Mouse (Mus musculus) 416B (cell line): ENCODE measurements around the gene Vcan.

Experiments
- DNase-seq: peaks from one replicate; pipeline ENCODE4 v3.0.0; 2011; ENCODE audit warnings: low read depth

The Vcan gene

GRCm38 (mm10) chr13:89726492-89726891, 15.8 kb downstream of the Vcan start:
- DNase-seq, result no peak

- peak; percentile 60 for DNase-seq
Observed at GRCm38 (mm10) chr13:89720497-89720896, 21.8 kb downstream of the Vcan start.

DNA sequence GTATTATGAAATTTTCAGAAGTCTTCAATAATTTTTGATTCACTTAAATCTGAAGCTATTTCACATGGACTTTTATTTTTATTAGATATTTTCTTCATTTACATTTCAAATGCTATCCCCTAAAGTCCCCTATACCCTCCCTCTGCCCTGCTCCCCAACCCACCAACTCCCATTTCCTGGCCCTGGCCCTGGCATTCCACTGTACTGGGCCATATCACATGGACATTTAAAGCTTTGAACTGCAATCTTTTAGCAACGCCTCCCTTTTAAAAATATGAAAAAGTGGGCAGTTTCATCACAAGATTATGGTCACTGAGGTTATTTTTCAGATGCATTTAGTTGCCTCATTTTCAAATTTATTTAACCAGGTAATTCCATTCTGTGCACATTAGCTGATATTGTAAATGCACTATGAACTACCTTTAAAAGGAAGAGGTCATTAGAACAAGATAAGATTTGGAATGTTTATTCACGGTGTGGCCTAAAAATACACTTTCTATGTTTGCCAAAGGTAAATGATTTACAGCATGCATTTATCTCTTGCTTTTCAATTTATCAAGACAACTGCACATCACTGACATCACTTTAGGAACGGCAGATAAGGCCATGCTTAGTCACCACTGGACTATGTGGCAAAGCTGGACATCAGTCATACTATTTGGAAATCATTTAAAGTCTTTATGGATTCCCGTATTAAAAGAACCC, 32.7 kb downstream of the Vcan start:
- DNase-seq, result no peak

DNA sequence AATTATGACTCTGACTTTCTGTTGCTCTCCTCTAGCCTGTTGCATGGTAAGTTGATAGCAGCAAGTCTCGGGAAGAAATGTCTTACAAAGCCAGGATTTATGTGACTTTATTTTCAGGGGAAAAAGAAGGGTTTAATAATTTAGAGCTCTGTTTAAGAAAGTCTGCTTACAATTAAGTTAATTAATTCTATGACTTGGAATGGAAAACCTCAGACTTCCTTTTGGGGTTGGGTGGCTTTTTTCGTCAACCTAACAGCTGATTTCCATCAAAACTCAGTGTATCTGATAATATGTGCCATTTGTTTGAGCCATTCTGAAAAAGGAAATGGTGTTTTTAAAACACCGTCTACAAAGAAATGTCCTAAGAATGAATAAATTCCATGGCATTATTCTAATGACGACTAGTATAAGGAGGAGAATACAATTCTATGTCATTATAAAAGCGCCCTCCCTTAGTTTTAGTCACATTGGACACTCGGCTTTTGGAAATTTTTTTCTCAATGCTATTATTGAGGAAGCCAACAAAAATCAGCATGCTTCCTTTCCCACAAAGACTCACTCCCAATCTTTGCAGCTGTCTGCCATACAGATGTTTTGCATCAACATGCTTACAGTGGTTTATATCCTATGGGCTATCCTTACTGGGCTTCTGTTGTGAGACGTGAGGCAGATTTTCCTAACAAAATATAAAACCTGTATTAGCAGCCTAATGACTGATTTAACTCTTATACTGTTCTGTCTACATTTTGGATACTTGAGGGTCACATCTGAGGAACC, 34.0 kb downstream of the Vcan start:
- DNase-seq, result no peak

GRCm38 (mm10) chr13:89702395-89702794, 39.9 kb downstream of the Vcan start:
- DNase-seq, result peak; percentile 24

DNA sequence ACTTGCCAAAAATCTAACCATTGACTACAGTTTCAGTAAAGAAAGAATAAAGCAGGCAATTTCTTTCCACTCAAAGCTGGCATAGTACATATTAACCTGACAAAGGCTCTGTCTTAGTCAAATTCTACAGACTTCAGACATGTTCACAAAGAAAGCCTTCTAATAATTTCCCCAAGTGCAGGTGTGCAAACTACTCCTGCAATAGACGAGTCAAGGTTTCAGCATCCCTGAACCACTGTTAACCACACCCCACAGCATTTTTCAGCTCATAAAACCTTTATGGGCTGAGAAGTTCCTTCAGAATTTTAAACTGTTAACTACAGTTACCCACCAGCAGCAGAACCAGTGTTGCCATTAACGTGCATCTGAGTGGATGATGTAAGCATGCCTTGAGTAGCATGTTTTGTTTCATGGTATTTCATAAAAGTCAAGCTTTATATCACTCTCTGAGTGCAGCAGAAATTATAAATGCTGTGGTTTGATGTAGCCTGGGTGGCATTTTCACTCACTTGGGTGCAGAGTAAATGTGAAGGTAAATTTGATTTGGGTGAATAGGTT, 42.2 kb downstream of the Vcan start:
- DNase-seq, result no peak

GRCm38 (mm10) chr13:89692597-89692996, 49.7 kb downstream of the Vcan start:
- no peak for DNase-seq

GRCm38 (mm10) chr13:89683490-89683889, 58.8 kb downstream of the Vcan start:
- no peak for DNase-seq

DNA sequence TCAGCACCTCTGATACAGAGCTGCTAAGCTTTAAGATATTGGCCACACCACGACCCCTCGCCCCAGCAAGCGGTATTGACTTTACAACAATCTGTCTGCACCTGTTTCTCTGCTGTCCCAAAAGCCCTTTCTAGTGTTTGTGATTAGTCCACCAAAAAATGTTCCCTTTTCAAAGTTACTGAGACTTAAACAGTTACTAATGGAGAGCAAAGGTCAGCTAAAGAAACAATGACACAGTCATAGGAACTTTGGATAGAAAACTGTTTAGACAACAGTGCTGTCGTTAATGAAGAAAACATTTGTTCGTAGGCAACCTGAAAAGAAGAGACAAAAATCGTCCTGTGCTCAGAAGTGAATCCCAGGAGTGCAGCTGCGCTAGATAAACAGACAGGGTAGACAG, 60.1 kb downstream of the Vcan start:
- DNase-seq, result no peak

- DNase-seq, result no peak
Observed at GRCm38 (mm10) chr13:89679756-89680155, 62.6 kb downstream of the Vcan start.

GRCm38 (mm10) chr13:89670505-89670904, 71.8 kb downstream of the Vcan start:
- no peak for DNase-seq

DNA sequence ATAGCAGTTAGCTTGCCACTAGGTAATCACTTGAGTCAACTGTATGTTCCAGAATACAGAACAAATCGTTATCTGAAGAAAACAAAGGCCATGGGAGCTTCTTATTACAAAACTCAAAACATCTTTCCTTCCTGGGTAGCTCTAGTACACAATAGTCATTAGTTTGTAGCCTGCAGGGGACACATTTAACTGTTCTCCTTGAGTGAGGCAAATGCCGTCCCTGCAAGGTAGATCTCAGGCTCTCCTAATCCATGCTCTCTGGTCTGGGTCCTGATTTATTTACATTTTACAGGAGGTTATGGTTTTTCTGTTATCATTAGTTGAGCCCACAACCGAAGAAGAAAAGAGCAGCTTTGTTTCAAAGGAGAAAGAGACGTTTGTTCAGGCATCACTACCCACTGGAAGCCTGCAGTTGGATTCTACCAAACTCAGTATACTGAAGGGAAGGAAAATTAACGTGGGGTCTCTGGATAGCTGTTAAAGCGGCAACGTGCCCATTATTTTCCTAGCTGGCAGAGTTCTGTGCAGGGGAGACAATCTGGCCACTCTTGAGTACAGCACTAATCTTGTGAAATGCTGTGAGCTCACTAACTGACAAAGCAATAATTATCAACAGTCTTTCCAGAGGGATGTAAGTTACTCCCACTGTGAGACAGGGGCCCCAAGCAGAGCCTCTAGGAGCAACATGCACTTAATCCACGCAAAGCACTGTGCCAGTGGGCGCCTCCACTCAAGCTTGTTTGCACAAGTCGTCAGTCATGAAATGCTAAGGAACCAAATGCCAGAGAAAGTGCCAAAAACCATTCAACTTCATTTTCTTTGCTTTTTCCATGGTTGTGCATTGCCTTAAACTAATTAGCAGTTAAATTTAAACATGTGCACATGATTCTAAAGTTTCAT, 73.1 kb downstream of the Vcan start:
- no peak for DNase-seq

DNA sequence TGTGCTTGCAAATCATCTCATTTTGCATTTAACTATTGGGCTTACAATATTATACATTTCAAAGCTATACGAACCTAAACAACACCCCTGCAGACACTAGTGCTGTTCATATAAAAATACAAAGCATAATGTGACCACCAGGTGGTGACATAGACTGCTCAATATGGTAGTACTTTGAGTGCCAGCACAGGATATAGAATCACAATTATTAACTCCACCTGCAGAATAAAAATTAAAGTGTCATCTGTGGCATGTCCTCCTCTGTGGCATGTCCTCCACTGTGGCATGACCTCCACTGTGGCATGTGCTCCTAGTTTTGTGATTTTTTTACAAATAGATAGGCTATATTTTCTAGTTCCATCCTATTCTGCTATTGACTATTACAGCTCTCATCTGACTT, 74.2 kb downstream of the Vcan start:
- peak; percentile 66 for DNase-seq

DNA sequence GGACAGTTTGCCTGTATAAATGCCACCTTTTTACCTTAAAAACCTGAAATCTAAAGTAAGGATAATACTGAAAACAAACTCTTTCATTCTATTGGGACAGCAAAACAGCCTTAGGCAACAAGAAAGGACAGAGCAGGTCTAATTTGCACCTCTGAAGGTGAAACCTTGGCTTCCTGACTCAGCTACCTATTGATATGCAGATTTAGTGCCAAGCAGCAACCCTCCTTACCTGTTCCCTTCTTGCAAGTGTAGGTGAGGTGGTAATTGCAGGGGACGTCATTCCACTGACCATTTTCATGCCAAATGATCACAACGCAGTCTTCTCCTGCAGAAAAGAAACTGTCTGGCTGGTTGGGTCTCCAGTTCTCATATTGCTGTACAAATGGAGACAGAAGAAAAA, 80.6 kb downstream of the Vcan start:
- DNase-seq, result no peak

GRCm38 (mm10) chr13:89657046-89657445, 85.3 kb downstream of the Vcan start:
- DNase-seq, result no peak

DNA sequence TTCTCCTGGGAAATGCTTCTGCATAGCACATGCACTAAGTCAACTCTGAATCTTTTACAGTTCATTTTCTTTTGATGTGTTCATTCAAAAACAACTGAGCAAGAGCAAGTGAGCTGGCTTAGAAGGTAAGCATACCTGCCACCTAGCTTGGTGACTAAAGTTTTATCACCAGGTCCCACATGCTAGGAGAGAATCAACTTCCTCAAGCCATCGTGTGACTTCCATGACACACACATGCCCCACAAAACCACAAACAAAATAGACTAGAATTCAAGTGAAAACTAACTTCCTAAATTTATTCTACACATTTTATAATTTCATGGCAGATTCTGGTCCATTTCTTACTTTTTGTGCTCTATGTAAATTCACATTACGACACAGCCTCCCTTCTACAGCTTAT, 89.0 kb downstream of the Vcan start:
- peak; percentile 50 for DNase-seq

DNA sequence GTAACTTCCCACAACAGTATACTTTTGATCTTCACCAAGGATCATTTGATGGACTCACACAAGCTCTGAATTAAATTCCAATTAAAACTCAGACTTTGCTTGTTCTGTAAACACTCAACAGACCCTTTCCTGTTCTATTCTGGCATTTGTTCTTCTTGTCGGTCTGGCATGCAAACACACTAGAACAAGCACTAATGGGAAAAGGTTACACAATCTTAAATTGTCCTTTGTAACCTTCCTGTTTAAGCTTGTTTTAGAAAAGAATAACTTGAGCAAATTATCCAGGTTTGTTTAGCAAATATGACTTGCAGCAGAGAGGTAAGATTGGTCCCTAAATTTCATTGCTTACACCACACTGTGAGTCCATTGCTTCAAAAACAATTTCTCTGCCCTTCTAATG, 89.5 kb downstream of the Vcan start:
- no peak for DNase-seq

DNA sequence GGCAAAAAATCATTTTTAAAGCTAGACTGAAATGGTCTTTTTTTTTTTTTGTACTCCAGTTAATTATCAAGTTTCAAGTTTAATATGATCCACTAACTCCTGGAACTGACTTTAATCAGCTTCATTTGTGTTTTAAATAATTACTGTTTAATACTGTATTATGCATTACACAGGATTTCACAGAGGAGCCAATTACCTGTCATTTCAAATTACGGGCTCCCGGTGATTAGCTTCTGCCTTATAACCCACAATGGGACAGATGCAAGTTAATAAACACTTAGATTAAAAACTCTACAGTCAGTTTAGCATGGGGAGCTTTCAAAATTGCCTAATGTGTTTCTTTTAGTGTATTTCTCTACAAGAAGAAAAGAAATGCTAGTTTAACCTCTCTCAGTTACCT, 96.7 kb downstream of the Vcan start:
- no peak for DNase-seq

- DNase-seq, result no peak
Observed at GRCm38 (mm10) chr13:89637012-89637411, 105.3 kb downstream of the Vcan start.

- peak; percentile 70 for DNase-seq
Observed at GRCm38 (mm10) chr13:89634137-89634683, 108.1 kb downstream of the Vcan start.

DNA sequence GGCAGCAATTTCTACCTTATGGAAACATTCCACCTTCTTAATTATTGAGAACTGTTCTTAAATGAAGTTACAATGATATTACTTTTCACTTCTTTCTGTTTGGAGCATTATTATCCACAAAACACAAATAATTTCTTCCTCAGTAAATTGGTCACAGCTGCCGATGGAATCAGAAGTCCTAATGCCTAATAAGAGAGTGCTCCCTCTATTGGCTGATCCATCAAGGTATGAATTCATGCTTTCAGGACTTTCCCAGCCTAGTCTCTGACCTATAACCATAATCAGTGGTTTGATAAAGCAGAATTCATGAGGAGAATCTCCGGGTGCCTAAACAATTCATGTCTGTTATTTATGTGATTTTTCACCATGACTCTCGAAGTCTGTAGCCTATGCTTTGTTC, 123.2 kb downstream of the Vcan start:
- peak; percentile 5 for DNase-seq

DNA sequence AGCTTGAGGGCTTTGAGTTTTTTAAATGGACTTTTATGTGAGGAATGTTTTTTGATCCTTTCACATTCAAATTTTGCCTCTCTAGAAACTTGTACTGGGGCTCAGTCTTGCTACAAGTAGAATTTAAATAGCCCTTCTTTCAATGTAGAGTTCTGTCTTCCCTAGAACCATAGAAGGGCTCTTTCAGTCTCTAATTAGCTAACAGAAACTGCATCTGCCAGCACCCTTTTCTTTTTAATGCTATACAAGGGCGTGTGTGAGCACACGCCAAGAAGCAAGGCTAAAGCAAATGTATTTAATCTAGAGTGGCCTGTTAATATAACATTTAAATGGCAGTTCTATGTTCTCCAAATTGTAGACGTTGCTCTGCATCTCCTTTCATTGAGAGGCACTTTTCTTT, 134.9 kb downstream of the Vcan start:
- no peak for DNase-seq
